Mouse (Mus musculus) heart, adult 18-20 months (tissue): ENCODE results near the gene Vps13d. TPM values are rescaled to one million over a fixed set of nuclear protein-coding genes. Genes with fewer than 3 reads are reported as not detected.

Experiments used
- DNase-seq, 2 experiments: peaks; one replicate each; pipeline ENCODE4 v3.0.0; 2021 to 2022; ENCODE audit warnings: mixed read lengths in 1 of 2
- total RNA-seq, 2 experiments: library from RNA; stranded (reverse); gene quantifications; 2 replicates each; pipeline ENCODE4 v1.2.3; 2021

The Vps13d gene
- total RNA-seq, 2 experiments from 2014 or later: 75.5 to 76.4 TPM

DNA sequence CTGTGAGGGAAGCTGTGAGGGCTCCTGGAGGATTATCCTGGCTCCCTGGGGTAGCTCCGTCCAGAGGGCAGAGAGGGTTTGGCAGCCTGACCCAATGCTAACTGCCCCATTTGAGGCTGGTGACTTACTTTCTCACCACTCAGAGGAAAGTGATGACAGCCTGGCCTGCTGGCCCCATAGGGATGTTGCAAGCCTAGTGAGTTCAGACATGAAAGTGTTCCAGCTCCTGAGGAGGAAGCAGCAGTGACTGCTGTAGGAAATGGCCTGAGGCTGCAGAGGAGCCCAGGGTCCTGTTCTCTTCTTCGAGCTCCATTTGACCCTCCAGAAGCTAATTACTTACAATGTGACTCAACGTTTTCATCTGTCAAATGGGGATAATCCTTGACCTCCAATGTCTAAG is 157.8 kb downstream of the Vps13d start:
- DNase-seq: peak in 1 of 2 experiments; percentile 74

DNA sequence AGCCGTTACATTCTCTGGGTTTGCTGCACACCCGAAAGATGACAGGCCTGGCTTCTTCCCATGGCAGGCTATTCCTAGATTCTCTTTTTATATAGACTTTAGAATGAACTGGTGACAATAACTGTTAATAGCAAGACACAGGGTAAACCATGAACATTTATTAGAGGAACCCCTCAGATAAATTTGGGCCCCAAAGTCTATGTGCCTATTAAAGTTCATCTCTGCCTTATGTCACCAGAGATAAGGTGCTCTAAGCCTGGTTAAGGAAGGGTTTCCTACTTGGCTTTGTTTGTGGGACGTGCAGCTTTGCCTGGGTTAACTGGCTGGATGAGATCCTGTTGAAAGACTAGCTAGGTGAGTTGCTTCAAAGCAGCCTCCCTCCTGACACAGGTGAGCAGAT is 159.4 kb downstream of the Vps13d start:
- no peak for DNase-seq

DNA sequence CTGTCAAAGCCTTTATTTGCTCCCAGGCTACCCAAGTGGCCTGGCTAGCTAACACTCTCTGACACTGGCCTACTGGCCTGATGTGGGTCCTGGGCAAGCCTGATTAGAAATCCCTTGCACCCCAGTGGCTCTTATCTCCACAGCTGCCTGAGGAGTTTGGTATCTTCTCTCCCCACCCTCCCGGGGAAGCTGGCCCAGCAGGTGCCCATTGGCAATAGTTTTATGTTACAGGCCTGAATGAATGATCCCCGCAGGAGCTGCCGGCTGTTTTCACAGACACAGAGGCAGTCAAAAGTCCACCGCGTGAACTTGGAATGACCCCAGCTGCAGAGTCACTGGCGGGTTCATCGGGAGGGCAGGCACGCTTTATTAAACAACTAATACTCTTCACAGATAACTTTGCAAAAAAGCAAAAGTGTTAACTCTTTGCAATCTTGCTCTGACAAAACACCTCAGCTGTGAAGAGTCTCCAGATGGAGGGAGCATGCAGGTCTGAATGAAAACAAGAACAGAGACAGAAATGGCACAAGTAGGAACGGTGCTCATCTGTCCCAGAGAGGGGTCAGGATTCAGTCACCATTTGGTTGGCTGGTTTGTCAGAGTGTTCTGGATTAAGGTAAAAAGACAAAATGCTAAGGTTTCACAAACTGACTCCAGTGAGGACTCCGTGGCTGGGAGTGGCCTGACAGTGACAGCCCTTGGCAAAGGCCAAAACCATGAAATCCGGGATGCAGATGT is 160.1 kb downstream of the Vps13d start:
- peak; percentile 54 to 63 for DNase-seq

DNA sequence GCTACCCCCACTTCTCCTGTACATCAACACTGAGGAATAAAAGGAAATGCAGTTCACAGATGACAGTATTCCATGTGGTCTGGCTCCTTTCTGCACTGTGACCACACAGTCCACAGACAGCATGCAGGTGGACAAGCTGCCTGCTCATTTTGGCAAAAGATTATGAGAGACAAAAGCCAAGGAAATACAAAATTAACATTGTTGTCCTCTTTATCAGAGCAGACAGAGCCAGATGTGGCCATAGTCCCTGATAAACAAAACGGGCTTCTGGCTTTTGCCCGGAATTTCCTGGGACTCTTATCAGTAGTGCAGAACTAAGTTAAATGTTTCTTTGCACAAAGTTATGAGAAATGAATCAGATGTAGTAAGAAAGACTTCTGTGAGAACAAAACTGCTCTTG is 161.4 kb downstream of the Vps13d start:
- peak in 1 of 2 experiments; percentile 55 for DNase-seq

DNA sequence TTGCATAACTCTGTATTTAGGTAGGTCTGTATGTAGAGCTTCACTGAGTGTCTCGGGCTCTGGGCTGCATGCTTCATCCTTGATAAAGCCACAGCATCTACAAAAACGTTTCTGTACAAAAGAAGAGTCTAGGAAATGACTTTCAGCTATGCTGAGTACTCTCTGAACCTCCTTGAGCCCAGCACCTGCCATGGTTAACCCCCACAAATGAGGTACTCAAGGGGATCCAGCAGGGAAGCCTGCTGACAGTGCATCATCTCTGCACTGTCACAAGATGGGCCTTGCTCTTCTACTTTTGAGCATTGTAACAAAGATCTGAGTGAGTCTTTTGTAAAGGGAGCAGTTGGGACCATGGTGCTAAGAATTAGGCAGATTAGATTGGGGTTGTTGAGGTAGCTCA is 162.2 kb downstream of the Vps13d start:
- no peak for DNase-seq

DNA sequence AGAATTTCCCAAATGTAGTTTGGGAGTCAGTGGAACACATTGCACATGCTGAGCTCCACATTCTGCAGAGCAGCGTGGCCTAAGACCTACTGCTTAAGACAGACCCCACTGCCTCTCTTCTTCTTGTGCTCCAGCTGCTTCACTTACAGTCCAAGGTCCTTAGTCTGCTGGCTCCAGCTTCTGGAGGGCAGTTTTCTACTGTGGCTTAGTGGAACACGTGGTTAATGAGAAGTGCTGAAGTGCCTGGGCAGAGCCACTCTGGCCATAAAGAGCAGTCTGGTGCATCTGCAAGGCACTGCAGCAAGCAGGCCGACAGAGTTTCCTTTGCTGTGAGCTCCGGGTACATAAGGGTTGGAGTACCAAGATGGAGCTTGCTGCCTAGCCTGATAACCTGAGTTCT is 163.3 kb downstream of the Vps13d start:
- no peak for DNase-seq

DNA sequence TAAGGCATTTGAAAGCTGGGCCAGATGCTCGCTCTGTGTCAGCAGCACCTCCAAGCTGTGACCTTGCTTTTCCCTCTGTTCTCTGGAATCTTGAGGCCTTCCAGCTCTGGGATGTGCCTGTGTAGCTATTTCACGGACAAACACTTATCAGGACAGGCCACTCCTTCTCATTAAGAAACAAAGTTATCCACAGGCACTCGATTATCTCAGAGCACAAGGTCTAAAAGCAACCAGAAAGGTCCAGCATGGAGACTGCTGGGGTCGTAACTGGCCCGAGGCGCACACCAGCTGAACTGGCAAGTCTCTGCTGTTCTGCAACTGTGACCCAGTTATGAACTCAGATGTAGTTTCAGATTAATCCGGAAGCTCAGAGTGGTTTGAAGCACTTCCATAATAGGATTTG is 168.4 kb downstream of the Vps13d start:
- DNase-seq: peak; percentile 73 to 75

DNA sequence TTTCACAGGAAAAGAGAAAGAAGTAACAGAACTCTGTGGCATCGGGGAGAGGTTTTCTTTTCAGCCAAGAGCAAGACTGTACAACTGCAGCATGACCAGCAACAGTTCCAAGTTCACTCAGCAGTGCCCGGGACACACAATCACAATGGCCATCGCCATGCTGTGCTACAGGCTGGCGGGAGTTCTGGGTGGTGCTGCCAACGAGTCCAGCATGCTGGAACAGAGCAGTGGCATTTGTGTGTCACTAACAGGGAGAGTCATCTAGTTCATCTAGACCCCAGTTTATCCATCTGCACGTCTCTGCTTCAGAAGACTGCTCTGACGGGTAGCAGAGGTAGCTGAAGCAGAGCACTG is 169.4 kb downstream of the Vps13d start:
- peak; percentile 75 for DNase-seq

DNA sequence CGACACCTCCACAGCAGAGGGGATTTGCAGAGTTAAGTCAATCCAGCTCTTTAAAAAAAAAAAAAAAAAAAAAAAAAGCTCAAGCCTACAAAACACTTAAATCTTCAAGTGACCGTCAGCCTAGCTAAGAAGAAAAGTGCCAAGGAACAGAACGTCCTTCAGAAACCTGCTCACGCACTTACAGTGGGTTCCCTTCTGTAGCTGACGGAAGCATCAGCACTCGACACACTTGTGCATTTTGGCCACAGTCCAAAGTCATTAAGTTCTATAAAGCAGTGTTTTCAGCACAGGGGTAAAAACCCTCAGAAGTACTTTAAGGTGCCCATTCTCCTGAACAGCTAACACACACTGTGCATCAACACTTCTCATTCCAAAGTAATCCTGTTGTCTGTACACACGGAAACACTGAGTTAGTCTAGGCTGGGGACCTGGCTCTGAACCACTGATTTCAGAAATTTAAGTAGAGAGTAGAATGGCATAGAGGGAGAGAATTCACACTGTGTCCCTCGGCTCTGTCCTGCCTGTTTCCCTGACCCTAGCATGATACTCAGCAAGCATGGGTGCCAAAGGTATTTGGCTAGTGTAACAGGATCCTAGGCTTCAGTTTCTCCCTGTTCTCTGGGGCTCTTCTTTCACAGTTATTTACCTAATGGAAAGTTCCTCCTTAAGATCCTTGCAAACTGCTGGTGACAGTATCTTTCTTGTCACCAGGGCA is 170.0 kb downstream of the Vps13d start:
- peak; percentile 61 for DNase-seq

DNA sequence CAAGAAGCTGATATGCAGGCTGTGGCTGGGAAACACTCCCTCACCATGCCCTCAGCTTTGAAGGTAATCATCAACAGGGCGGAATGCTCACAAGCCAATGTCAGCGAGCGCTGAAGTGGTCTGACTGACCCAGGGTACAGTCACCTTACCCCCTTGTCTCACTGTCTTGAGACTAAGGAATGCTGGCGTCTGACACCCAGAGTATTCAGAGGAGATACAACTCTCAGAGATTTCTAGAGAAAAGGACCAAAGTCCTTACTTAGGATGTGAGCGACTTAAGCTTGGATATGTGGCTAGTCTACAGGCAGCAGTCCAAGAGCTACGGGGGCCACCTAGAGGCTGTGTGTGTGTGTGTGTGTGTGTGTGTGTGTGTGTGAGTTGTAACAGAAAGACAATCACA is 170.9 kb downstream of the Vps13d start:
- no peak for DNase-seq

DNA sequence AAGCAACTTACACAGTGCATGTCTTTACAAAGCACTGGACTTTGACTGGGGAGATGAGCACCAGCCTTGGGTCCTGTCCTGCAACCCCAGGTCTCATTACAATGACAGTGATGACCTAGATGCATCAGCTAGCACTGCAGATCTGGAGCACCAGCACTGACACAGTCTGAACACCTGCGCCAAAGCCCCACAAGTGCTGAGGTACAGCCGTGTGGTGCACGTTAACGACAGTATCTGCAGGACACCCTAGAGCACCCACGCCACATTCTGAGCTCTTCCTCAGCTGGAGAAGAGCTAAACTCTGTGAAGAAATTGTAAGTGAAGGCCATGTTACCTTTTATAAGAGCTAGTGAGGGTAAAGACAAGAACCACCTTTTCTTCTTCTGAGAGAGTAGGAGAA is 172.0 kb downstream of the Vps13d start:
- no peak for DNase-seq

DNA sequence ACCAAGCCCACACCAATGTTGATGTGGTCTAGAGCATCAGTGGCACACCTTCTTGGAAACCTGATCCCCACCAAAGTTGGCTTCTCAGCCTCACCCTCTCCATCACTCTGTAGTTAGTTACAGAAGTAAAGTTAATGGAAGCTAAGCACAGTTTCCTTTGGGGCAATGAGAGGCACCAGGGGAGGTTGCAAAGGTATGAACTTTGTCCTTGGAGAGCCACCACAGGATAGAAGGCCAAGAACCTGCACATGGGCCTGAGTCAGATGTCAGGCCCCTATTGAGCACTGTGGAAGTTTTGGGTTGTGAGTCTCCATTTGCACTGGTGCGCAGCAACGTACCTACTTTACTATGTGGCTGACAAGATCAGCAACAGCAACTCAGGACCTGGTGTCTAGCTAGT is 172.6 kb downstream of the Vps13d start:
- DNase-seq: no peak

DNA sequence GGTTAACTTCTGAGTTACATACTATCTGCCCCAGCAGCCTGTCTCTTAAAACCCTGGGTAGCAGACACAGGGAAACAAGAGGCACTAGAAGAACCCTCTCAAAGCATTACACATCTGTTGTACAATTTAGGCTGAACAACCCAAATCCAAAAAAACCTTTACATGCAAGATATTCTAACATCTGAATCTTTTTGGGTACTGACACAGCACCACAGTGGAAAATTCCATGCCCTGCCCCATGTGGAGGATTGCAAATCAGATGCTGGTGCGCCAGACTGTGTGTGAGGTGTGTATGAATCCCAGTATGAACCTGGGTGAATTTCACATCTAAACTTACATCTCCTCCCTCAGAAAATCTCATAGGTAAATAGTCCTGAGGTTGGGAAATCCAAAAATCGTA is 174.4 kb downstream of the Vps13d start:
- DNase-seq: no peak

DNA sequence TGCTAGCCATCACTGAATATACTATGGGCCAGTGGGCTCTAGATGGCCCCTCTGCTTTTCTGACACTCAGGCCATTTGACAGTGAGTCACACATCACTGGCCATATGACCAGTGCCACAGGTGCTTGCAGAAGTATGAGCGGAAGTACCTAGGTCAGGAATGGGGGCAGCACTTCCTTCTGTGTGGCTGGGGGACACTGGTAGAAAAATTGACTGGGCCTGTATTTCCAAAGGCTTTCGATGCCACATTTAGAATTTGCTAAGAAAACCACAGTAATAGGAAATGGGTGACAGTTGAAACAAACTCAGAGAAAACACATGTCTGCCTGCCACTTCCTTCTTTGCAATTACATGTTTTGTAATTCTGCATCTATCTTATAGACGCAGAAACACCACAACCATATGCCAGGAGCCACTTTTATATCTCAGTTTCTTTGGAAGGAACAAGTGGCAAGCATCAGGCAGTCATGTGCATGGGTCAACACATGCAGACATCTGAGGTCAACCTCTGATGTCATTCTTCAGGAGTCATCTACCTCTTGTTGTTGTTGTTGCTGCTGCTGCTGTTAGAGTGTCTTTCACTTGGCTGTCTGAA is 175.6 kb downstream of the Vps13d start:
- no peak for DNase-seq

DNA sequence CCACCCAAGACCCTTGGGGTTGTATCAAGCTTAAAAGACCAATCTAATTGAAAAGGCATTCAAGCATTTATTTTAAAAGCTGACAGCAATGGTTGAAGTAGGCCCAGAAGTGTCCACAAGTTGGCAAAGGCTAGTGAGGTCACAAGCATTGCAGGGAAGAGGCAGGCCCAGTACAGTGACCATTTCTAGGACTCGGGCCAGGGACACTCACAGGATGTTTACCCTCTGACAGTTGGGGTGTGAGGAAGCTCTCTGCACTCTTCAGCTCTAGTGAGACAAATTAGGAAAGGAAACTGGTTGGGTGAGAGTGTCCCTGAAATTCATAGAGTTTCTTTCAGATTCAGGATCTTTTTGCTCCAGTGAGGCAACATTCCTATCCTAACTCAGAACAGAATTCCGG is 177.1 kb downstream of the Vps13d start:
- DNase-seq: peak; percentile 88 to 93

DNA sequence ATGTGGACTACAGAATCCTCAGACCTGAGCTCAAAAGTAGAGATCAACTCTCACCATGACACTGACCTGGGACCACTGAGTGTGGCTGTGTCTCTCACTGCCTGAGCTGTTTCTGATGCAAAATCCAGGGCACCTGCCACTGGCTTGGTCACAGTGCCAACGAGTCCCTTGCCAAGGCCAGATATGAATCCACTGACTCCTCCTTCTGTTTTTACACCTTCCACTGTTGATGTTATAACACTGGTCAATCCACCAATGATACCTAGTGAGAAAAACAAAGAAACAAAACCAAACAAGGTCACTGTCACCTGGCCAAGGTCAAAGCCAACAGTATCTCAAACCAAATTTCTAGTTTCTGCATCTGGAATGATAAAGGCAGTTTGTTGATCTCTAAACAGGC is 178.1 kb downstream of the Vps13d start:
- DNase-seq: no peak

DNA sequence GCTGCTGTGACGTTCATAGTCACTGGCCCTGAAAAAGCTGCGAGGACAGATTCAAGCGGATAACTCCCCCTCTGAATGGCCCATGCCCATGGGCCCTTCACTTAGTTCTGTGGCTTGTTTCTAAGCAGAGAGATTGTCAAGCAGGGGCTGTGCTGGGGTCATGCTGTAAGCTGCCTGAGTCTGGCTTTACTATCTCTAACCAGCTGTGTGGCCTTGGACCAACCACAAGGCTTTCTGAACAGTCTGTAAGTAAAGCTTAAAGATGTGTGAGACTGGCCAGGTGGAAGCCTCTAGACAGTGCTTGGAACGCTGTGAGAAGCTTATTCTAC is 180.2 kb downstream of the Vps13d start:
- DNase-seq: no peak

DNA sequence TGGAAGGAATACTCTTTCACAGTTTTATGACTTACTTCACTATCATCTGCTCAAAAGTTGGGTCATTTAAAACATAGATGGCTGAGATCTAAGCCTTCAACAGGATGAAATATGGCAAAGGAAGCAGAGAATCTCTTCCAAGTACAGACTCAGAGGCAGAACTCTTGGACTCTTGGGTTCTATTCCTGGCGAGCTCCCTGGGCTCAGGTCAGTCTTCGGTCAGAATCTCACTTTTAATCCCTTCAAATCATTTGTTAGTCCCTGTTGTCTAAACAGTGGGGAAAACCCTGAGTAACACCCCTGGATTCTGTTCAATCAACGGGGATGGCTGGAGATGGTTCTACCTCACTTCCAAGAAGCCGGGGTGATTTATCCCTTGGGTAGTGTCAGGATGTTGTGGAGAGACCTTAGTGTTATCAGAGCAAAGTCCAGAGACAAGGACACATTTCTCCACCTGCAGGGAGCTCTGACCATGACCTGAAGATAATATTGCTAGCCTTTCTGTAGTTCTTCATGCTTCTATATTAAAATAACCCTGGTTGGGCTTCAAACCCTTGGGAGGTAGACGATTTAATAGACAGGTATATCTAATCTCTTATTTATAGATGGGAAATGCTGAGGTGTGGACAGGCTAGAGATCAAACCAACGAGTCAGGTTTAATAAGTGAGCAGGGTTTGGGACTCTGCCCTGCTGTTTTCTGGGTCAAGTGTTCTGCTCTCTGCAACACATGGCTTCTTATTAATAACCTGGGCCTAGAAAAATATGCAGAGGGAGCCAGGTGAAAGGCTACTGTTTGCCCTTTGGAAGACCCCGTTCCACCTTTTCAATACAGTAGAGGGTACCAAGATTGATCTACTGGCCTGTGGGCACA is 180.8 kb downstream of the Vps13d start:
- no peak for DNase-seq

DNA sequence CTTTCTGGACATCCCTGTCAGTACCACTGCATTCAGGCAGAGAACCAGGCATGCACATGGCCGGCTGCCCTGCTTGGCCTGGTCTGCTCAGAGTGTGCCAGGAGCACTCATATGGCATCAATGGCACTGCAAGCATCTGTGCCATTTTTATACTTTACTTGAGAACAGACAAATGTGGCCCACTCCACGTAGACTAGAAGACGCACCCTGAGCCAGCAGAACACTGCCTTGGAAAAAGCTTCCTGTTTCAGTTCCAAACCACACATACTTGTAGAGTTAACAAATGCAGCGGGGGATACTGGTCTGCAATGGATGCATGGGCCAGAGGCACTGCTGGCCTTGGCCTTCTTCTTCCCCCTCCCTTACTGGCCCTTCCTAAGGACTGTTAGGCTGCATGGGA is 181.6 kb downstream of the Vps13d start:
- peak; percentile 66 to 72 for DNase-seq

DNA sequence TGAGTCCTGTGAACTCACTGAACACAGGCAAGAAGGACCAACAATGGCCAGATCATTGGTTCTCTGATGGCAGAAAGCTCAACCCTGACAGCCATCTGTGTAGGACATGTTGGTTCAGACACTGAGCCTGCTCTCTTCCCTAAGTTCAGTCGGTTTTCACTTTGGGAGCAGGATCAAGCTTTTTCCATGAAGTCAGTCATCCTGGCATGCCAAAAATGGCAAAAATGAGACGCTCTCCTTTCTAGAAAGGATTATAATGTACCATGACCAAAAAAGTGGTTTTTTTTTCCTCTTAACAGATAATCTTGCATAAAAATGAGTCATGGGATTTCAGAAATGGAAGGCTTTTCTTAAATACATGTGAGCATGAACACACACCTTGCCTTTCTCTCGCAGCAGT is 183.6 kb downstream of the Vps13d start:
- DNase-seq: no peak

DNA sequence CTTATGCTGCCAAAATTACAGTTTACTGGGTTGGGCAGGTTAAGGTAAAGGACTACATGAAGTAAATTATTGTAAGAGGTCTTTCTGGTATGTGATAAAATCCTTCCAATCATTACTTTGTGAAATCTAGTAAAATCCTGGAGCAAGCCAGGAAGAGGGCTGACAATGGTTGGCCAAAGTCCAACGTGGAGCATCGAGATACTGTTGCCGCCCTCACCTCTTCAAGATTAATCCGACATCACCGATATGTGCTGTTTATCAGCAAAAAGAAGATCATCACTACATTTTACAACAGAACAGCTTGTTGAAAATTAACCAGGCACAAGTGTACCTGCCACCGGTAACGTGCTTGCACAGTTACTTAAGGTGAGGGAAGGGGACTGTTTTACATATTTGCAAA is 184.9 kb downstream of the Vps13d start:
- DNase-seq: no peak

DNA sequence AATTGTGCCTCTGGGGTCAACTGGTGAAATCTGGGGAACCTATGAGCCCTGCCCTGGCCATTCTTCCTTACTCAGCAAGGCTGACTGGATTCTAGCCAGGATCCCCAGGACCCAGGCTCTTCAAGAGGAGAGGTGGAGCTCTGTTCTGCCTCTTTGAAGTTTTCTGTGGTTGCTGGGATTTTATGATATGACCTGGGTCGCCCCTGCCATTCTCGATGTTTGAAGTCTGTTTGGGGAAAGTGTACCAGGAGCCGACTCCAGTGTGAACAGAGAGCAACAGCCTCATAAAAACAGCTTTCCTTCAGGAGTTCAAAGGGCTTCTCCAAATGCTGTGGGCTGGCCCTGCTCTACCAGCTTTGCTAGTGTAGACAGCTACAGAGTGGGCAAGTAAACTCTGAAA is 185.4 kb downstream of the Vps13d start:
- no peak for DNase-seq
